Mouse (Mus musculus) G1E-ER4 (cell line): Measurements from ENCODE around the gene Grik4. TPM values are rescaled to one million over a fixed set of nuclear protein-coding genes. Genes with fewer than 3 reads are reported as not detected.

Experiments
- GATA1 ChIP-seq: IDR thresholded peaks from one replicate; pipeline ENCODE4 v1.8.0; 2012; ENCODE audit warnings: low read length, inconsistent platforms
- polyA plus RNA-seq: library from polyadenylated mRNA; stranded (reverse); fragments of >175 nt; gene quantifications from 2 replicates; pipeline ENCODE4 v1.2.3, GENCODE M21; 2012

The Grik4 gene
- polyA plus RNA-seq, 1 experiment = not detected

DNA sequence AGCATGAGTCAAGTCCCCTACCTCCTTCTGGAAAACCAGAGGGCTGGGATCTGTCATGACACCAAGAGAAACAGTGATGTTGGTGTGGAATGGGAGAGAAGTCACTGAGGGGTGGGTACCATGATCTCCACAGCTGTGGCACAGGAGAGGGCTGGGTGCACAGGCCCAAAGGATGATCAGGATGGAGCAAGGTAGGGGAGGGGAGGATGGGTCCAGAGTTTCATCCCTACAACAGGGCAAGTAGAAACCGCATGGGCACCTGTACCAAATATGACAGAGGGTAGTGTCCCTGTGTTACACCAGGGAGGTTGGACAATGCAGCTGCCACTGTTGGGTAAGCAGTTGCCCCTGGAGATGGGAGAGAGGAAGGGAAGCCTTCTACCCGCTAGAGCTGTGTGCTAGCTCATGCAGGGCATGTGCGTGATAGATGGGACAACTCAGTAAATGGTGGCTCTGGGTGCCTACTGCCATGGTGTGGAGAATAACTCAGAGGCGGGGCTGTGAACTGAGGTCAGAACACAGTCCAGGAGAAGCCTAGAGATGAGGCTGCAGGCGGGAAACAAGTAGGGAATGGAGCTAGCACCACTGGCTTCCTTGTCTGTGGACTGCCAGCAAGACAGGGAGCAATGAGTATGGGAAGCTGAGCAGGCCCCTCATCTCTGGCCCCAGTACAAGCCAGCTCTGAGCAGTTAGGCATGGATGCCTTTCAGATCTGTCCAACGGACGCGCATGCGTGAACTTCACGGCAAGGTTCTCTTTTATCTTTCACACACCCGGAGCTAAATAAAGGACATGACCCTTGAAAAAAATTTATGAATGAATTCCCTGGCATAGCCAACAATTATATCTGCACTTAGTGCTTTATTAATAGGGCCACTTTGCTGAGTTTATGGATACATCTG, 241.8 kb downstream of the Grik4 start:
- TF ChIP-seq GATA1 = no peak

DNA sequence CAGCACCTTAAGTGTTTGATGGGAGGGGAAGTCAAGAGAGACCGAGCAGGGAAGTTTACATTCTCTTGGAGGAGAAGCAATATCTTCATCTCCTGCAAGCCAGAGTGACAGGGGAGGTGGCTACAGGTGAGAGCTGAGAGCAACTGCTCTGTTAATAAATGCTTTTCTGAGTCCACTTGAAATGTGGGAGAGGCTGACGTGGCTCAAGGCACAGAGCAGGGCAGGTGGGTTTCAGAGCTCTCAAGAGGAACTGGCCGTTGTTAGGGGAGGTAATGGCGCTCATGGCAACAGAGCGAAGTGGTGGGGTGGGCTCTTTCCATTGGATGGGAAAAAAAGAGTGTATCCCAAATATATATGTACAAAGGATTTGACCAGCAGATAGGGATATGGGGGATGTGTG, 242.6 kb downstream of the Grik4 start:
- TF ChIP-seq GATA1 = no peak

DNA sequence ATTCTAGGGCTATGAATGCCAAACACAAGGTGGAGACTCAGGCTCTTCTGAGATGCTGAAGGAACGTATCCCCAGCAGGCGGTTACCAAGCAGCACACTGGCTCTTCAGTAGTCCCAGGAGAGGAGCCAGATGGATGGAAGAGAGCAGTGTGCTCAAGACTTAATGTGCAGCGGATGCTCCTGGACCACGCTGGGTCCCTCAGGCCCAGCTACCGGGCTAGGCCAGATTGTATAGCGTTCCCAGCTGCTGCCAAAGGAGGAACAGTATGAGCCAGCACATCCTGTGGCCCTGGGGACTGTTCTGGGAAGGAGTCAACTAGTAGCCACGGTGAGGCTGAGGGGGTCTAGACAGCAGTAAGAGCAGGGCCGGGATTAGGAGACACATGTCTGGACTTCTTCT, 251.3 kb downstream of the Grik4 start:
- TF ChIP-seq GATA1 = no peak

DNA sequence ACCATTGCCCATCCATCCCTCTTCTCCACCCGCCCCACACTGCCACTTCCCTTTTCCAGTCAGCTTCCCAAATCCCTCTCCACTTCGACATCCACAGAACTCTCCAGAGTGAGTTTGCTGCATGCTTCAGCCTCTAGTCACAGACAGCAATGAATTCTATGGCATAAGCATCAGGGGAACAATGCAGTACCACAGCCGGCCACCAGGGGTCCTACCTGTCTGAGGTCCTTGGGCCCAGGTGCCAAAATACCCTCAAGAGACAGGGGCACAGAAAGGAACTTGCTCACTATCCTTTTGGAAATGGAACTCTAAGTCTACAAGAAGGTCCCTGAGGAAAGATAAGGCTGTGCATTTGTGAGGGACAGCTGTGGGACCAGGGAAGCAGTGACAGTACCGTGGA, 256.1 kb downstream of the Grik4 start:
- no peak for TF ChIP-seq GATA1

DNA sequence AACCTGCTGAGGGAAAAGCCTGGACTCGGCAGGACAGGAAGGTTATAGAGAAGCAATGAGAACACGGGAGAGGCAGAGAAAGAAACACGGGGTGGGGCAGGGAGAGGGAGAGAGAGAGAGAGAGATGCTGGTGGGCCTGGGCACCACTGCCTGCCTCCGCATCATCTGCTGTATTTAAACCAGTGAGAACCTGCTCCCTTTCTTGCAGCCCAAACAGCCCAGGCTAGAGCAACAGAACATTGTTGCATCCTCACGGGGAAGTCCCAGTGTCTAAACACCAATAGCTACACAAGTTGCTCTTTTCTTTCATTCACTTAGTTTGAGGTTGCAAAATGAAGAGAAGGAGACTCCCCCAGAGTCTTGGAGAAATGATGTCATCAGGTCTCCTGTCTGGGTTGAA, 258.2 kb downstream of the Grik4 start:
- TF ChIP-seq GATA1 = no peak

DNA sequence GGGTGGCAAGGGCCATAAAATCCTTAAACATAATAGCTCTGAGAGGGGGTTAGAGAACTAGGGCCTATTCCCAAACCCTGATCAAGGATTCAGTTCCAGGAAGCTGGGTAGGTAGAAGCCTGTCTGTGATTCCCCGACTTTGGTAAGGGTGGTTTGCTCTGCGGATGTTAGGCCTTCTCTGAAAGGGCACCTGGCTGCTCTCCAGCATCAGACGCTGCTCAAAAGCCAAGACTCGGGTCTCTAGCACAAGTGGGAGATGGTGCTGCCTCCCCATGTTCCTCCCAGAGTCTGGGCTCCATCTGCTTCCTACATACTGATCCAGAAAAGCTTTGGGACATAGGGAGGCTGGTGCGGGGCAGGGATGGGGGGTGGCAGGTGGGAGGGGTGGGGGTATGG, 270.3 kb downstream of the Grik4 start:
- TF ChIP-seq GATA1 = no peak

DNA sequence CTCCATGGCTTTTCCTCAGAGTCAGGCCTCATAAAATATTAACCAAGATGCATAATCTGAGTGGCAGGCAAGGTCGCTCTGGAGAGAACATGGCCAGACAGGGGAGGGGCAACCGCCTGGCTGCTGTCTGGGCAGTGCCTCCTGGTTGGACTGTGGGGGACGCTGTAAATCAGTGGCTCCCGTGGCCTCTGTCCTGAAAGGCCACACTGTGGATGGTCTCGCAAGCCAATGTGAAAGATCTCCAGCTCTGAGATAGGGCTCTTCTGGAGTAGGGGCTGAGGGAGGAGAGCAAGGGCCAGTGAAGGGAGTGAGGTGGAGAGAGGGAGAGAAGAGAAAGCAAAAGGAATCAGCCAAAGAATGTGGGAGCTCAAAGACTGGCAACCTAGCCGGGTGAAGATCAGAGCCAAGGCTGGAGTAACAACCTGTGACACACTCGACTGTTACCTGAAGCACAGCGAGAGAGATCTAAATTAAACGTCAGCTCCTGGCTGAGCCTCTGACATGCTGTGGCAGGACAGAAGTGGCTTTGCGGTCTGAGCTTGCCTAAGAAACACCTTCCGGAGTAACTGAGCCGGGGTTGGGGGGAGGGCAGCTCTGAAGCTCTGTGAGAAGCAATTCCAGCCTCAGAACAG, 270.8 kb downstream of the Grik4 start:
- TF ChIP-seq GATA1 = no peak

DNA sequence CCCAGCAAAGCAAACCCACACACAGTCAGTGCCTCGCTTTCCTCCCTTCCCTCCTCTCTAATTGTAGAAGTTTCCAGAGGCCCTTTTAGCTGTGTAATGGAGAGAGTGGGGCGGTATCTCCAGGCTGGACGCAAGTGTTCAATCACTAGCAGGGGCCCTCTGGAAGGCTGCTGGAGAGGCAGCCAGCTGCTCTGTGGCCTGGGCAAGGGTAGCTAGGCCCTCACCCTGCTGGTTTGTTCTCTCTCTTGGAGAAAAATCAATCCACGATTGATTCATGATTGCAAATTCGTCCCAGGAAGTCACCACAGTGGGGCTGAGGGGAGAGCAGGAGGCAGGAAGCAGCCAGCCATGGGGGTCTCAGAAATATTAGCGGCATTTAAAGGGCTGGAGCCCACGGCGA, 271.3 kb downstream of the Grik4 start:
- no peak for TF ChIP-seq GATA1

DNA sequence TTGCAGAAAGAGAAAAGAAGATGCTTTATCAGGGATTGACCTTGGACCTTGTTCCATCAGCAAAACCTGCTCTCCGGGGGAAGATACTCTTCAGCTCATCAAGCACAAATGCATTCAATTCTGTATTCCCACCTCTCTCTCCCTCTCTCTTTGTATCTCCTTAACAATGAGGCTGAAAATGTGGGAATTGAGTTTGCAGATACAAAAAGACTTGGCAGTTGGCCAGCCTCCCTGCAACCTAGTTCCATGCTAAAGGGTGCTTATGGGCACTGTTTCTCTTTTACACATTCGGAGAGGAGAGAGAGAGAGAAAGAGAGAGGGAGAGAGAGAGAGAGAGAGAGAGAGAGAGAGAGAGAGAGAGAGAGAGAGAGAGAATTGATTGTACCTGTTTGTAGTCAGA, 273.7 kb downstream of the Grik4 start:
- TF ChIP-seq GATA1 = no peak

DNA sequence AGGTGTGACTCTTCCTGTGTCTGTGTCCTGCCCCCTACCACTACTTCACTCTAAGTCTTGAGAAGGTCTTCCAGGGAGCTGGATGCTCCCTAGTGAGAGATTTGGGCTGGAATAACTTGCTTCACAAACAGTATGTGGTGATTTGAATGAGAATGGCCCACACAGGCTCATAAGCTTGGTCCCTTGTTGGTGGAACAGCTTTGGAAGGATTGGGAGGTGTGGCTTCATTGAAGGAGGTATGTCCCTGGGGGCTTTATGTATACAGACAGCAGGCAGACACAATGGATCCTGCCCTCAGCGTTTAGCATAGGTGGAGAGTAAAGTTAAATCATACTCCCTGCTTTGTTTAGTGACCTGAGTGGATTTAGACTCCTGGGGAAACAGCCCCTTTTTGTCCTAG, 282.8 kb downstream of the Grik4 start:
- TF ChIP-seq GATA1 = no peak

DNA sequence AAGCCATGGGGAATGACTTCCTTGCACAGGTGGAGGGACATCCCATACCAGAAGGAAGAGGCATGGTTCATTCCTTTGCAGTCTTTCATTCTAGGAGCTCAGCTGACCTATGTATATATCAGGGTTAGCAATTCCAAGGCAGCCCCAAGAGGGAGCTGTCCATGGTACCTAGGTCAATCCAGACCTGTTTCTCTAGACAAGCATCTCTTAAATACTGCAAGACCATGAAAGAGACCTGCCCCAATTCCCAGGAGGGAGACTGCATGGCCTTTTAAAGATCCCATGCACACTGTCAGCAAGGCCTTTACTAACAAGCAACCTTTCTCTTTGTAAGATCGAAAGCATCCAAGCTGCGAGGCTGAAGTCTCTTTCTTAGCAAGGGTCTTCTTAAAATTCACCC, 291.5 kb downstream of the Grik4 start:
- TF ChIP-seq GATA1 = no peak

DNA sequence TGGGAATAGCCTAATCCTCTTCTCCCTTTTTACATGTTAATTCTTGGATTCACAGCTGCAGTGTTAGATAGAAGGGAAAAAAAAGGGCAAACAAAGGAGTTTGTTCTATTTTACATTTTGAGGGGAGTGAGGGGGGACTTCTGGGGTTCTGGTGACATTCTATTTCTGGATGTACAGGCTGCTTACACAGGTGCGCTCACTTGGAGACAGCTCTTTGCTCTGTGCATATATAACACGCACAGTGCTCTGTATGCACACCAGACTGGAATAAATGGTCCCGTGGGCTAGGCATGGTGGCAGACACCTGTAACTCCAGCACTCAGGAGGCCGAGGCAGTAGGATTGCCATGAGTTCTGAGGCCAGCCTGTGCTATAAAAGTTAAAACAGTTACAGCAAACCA, 292.0 kb downstream of the Grik4 start:
- TF ChIP-seq GATA1 = no peak

DNA sequence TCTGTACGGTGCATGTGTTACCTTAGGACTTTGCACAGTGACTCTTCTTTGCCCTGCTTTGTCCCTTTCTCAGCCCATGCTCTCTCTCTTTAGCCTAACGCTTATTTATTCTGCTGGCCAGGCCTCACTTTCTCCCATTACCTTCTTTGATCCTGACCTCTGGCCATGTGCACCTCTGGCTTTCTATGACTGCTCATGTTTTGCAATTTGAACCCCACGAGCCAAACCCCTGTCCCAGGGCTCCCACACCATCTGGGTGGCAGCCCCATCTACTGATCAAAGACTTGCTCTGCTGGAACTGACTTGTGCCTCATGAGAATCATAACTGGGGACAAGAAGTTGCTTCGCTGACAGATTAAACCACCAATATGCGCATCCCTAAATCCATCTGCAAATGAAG, 294.4 kb downstream of the Grik4 start:
- TF ChIP-seq GATA1 = no peak

DNA sequence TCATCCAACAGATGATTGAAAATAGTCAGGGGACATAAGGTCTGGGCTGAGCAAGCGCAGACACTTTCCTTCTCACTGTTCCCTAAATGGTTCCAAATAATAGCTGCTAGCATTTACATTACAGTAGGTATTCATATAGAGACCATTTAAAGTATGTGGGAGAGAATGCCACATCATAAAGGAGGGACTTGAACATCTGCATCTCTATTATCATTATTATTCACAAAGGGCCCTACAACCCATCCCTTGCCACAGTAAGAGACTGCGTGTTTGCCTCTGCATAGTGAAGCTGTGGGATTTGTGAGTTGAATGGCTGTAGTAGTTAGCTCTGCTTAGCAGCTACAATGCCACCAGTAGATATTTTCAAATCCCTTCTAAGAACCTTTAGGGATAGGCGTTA, 296.2 kb downstream of the Grik4 start:
- TF ChIP-seq GATA1 = no peak

DNA sequence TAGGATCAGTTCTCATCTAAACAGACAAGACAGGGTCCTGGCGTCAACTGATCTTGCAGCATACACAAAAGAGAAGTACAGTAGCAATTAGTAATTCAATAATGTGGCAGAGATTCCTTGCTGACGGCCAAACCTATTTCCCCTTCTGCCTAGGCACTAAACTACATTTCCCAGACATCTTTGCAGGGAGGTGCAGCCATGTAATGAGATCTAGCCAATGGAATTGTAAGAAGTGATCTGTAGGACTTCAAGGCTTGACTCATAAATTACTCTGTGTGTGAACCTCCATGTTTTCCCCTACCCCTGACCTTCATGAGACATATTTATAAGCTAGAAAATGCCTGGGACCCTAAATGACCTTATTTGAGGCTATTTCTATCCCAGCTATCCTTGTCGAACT, 296.7 kb downstream of the Grik4 start:
- TF ChIP-seq GATA1 = no peak

DNA sequence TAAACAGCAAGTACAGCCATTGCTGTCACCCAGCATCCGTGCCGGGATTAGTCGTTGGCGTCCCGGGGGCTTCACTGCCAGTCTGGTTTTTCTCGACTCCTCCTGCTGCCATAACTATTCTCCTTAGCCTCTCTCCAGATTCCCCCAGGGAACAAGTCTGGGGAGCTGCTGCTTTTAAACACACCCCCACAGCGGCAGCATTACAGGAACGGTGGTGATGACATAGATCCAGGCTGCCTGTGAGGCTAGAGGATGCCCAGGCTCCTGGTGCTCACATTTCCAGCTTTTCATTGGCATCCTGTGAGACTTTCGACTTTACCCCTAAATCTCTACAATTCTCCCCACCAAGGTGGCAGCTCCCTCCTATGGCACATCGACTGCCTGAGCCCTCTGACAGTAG, 297.5 kb downstream of the Grik4 start:
- TF ChIP-seq GATA1 = no peak

DNA sequence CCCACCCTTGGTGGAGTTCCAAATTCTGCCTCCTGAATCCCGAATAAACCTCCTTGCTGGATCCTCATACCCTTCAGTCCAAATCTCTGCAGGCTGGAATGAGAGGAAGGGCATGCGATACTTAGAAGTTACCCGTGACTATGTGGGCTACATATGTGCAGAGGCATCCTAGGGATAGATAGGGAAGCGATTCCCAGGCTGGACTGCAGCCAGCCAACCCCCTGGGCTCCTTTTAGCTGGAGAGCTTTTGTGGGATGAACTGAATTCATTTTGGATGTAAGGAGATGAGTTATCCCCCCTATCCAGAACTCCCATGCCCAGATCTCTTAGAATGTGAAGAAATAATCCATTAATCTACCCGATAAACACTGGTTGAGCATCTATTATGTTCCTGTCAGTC, 299.1 kb downstream of the Grik4 start:
- no peak for TF ChIP-seq GATA1
